Mouse (Mus musculus): Measurements from ENCODE around the gene Gclm. TPM values are rescaled to one million over a fixed set of nuclear protein-coding genes. Genes with fewer than 3 reads are reported as not detected.
"Not testable (repeated sequence)": the region's sequence is repeated elsewhere in the genome, so short reads cannot be mapped to it uniquely, and the experiment has no call there.

Gene Gclm
- total and polyA plus RNA-seq, 3 experiments: 20.7 to 51.4 (median 44.8) TPM

DNA sequence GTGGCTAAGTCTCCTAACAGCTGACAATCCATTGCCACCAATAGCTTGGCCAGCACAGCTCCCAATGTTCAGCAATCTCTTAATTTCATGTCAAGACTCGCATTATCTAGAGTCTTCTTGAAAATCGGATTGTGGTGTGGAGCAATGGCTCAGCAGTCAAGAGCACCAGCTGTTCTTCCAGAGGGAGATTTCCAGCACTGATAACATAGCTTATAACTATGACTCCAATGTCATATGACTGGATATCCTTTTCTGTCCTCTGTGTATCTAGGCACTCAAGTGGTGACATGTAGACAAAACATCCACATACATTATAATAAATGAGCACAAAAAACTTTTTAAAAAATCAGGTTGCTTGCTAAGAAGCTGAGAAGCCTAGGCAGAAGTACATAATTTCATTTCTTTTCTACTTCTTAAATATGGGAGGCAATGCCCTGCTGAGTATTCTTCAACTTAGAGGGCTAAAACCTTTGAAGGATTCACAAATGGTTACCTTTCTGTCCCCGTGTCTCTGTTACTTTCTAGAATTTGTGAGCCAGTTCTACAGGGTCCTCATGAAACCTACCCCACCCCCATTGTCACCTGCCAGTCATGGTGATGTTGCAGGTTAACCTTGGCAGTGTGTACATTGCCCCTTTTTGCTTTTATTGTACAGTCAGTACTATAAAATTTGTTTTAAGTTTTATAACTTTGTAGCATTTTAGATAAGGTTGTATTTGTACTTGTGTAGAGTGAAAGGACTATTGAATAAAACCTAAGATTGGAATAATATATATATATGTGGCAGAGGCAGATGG, 23.9 kb upstream of the Gclm start:
- no peak overlapping the region for H3K27ac ChIP-seq
- no peak overlapping the region for H3K4me3 ChIP-seq
- no peaks in the 10 kb centered on the region for H3K27me3 ChIP-seq (ENCODE audit: control insufficient read depth, insufficient read depth, low read length)
- no peak for TF ChIP-seq CTCF (IDR thresholded peaks at IDR 0.05)
- no peak for TF ChIP-seq EP300 (IDR thresholded peaks at IDR 0.05; ENCODE audit: insufficient read depth, low read depth, low read length)
- no peak for TF ChIP-seq POLR2A (IDR thresholded peaks at IDR 0.05; ENCODE audit: insufficient read depth, low read depth, low read length)
- WGBS: 78% methylated on average over 3 of the region's 3 CpGs
- H3K9ac ChIP-seq (ENCODE audit: low read depth, low read length): no peak overlapping the region
- DNase-seq: no peak
- no peaks in the 10 kb centered on the region for H3K79me2 ChIP-seq (replicated peaks; ENCODE audit: control insufficient read depth, insufficient read depth, low read length)
- intact Hi-C loops (cut with DNase I): no loop called here
- H3K36me3 ChIP-seq (ENCODE audit: control insufficient read depth, insufficient read depth, low read length): no peaks in the 10 kb centered on the region
- no peaks in the 10 kb centered on the region for H3K4me1 ChIP-seq (ENCODE audit: control insufficient read depth, insufficient read depth, low read length)

- H3K36me3 ChIP-seq (ENCODE audit: control insufficient read depth, insufficient read depth, low read length); DNase-seq; intact Hi-C loops (cut with DNase I); H3K4me3 ChIP-seq; H3K79me2 ChIP-seq (replicated peaks; ENCODE audit: control insufficient read depth, insufficient read depth, low read length); H3K27ac ChIP-seq; H3K27me3 ChIP-seq (ENCODE audit: control insufficient read depth, insufficient read depth, low read length); H3K9ac ChIP-seq (ENCODE audit: low read depth, low read length); H3K4me1 ChIP-seq (ENCODE audit: control insufficient read depth, insufficient read depth, low read length): not testable (repeated sequence)
- WGBS: 56% methylated on average over 6 of the region's 6 CpGs
Measured at GRCm38 (mm10) chr3:122226972-122227371, 18.4 kb upstream of the Gclm start.

DNA sequence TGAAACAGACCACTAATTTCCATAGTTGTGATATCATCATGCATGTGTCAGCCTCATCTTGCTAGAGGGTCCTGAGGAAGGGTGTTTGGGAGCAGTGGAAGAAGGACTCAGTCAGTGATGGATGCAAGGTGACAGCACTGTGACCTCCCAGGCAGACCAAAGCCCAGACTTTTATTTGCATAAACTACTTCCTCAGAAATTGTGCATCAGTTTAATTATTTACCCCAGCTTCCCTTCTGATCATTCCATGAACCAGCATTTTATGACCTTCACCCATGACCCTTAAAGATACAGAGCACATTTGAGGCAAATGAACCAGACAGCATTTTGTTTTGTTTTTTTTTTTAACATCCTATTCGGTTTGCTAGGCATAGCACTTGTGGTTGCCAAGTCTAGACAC, 9.6 kb upstream of the Gclm start:
- no peak for DNase-seq
- 30% methylated on average over 1 of the region's 1 CpGs for WGBS

DNA sequence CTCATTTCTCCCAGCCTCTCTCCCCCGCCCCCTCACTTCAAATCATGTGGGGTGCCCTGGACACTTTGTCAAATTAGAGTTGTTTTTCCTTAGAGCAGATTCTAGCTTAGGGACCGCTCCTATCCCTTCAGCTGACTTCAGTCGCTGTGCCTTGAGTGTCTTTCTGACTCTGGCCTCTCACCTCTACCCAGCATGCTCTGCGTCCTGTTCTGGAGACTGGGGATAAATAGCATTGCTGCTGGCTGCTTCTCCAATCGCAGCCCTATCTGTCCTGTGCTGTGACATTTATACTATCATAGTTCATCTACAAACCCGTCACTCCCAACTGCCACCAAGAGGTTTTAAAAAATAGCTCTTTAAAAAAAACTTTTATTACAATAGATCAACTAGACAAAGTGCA, 2.5 kb upstream of the Gclm start:
- Histone ChIP-seq H3K79me2 (replicated peaks; ENCODE audit: control insufficient read depth, insufficient read depth, low read length) (no peaks in the 10 kb centered on the region), H3K36me3 (ENCODE audit: control insufficient read depth, insufficient read depth, low read length) (no peaks in the 10 kb centered on the region; the same call in 1 of the 2 replicates), H3K4me1 (ENCODE audit: control insufficient read depth, insufficient read depth, low read length) (peaks cover 4% of the 10 kb centered on the region), H3K4me3 (no peak overlapping the region), H3K27me3 (ENCODE audit: control insufficient read depth, insufficient read depth, low read length) (no peaks in the 10 kb centered on the region), H3K9ac (ENCODE audit: low read depth, low read length) (no peak overlapping the region), H3K27ac (no peak overlapping the region)
- intact Hi-C loops (cut with DNase I): no loop called here
- DNase-seq: no peak
- WGBS: 53% methylated on average over 6 of the region's 6 CpGs
- TF ChIP-seq CTCF (IDR thresholded peaks at IDR 0.05) (no peak), EP300 (IDR thresholded peaks at IDR 0.05; ENCODE audit: insufficient read depth, low read depth, low read length) (no peak), POLR2A (IDR thresholded peaks at IDR 0.05; ENCODE audit: insufficient read depth, low read depth, low read length) (no peak)

More for the DNA sequence above, 9.6 kb upstream of the Gclm start:
- H3K4me1 ChIP-seq (ENCODE audit: control insufficient read depth, insufficient read depth, low read length): no peaks in the 10 kb centered on the region
- no peaks in the 10 kb centered on the region for H3K27me3 ChIP-seq (ENCODE audit: control insufficient read depth, insufficient read depth, low read length)
- H3K79me2 ChIP-seq (replicated peaks; ENCODE audit: control insufficient read depth, insufficient read depth, low read length): no peaks in the 10 kb centered on the region
- no peaks in the 10 kb centered on the region for H3K36me3 ChIP-seq (ENCODE audit: control insufficient read depth, insufficient read depth, low read length)
- intact Hi-C loops (cut with DNase I): no loop called here
- no peak overlapping the region for H3K9ac ChIP-seq (ENCODE audit: low read depth, low read length)
- no peak overlapping the region for H3K27ac ChIP-seq
- H3K4me3 ChIP-seq: no peak overlapping the region
- TF ChIP-seq POLR2A (IDR thresholded peaks at IDR 0.05; ENCODE audit: insufficient read depth, low read depth, low read length) (no peak), EP300 (IDR thresholded peaks at IDR 0.05; ENCODE audit: insufficient read depth, low read depth, low read length) (no peak), CTCF (IDR thresholded peaks at IDR 0.05) (no peak)

DNA sequence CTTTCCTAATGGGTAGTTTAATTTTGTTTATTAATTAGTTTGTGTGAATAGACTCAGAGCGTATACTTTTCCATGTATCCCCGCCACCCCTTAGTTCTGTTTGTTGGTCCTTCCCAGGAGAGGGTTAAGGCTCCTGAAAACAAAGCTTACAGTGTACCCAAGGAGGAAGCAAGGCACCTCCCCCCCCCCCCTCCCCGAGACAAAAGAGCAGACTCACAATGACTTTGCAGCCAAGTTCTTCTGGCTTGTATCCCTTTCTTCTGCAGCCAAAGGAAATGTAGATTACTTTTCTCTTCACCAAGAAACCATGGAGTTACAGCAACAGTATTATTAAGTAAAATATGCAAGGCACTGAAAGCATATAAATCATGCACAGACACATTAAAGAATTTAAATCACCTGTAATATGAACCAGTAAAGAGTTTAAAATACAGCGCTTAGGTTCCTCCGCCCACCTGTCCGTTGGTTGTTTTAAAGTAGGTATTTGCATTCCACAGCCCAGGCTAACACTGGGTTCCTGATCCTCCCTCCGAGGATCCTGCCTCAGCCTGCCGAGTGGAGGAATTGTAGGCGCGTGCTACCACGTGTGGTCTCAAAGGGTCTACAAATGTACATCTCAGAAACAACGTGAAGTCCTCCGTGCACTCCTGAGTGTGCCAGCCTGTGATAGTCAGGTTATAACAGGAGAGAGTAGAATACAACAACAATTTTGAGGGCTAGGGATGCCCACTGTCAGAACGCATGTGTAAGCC, 1.8 kb upstream of the Gclm start:
- Histone ChIP-seq H3K27ac (no peak overlapping the region), H3K27me3 (ENCODE audit: control insufficient read depth, insufficient read depth, low read length) (no peaks in the 10 kb centered on the region), H3K4me1 (ENCODE audit: control insufficient read depth, insufficient read depth, low read length) (peaks cover 4% of the 10 kb centered on the region), H3K79me2 (replicated peaks; ENCODE audit: control insufficient read depth, insufficient read depth, low read length) (no peaks in the 10 kb centered on the region), H3K36me3 (ENCODE audit: control insufficient read depth, insufficient read depth, low read length) (no peaks in the 10 kb centered on the region; the same call in 1 of the 2 replicates), H3K9ac (ENCODE audit: low read depth, low read length) (no peak overlapping the region), H3K4me3 (no peak overlapping the region)
- WGBS: 54% methylated on average over 14 of the region's 14 CpGs
- TF ChIP-seq POLR2A (IDR thresholded peaks at IDR 0.05; ENCODE audit: insufficient read depth, low read depth, low read length) (no peak), EP300 (IDR thresholded peaks at IDR 0.05; ENCODE audit: insufficient read depth, low read depth, low read length) (no peak), CTCF (IDR thresholded peaks at IDR 0.05) (no peak)
- DNase-seq: no peak
- intact Hi-C loops (cut with DNase I): no loop called here

DNA sequence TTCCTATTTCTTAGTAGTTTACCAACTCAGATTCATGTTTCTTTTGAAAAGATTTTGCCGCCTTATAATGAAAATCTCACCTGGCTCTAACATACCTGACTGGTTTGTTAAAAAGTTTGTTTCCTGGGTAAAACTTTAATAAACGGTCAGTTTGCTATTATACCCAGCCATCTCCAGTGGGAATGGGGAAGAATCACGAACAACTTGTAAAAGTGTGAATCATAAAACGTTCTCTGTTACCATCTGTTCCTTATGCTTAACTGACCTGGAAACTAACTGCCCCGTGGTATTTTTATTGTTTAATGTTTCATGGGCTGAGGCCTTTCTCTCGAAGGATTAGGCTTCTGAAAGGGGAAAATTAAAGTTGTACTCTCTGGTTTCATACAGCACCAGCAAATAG, 598 bp upstream of the Gclm start:
- Histone ChIP-seq H3K4me3 (peak overlapping the region; percentile 38; the same call in 1 of the 2 replicates), H3K79me2 (replicated peaks; ENCODE audit: control insufficient read depth, insufficient read depth, low read length) (no peaks in the 10 kb centered on the region; the same call in 1 of the 2 replicates), H3K4me1 (ENCODE audit: control insufficient read depth, insufficient read depth, low read length) (peaks cover 4% of the 10 kb centered on the region), H3K36me3 (ENCODE audit: control insufficient read depth, insufficient read depth, low read length) (no peaks in the 10 kb centered on the region; the same call in 1 of the 2 replicates), H3K27ac (0 out of 2 replicates have a peak overlapping the region, but pooled peaks have one; percentile 0), H3K27me3 (ENCODE audit: control insufficient read depth, insufficient read depth, low read length) (no peaks in the 10 kb centered on the region), H3K9ac (ENCODE audit: low read depth, low read length) (no peak overlapping the region)
- 50% methylated on average over 6 of the region's 6 CpGs for WGBS
- DNase-seq: no peak
- intact Hi-C loops (cut with DNase I): loop anchor here (1.0 to 5.0 kb wide), 2 partner anchors 30 to 48 kb away; partner anchors contain the start of genes Bcar3 and Dnttip2
- no peak for TF ChIP-seq POLR2A (IDR thresholded peaks at IDR 0.05; ENCODE audit: insufficient read depth, low read depth, low read length)
- no peak for TF ChIP-seq CTCF (IDR thresholded peaks at IDR 0.05)
- TF ChIP-seq EP300 (IDR thresholded peaks at IDR 0.05; ENCODE audit: insufficient read depth, low read depth, low read length): no peak
